Mouse (Mus musculus): Measurements from ENCODE around the gene Mpz.
A peak's percentile ranks its signal among the peaks of the same experiment; 100 is the strongest.

Mpz gene

DNA sequence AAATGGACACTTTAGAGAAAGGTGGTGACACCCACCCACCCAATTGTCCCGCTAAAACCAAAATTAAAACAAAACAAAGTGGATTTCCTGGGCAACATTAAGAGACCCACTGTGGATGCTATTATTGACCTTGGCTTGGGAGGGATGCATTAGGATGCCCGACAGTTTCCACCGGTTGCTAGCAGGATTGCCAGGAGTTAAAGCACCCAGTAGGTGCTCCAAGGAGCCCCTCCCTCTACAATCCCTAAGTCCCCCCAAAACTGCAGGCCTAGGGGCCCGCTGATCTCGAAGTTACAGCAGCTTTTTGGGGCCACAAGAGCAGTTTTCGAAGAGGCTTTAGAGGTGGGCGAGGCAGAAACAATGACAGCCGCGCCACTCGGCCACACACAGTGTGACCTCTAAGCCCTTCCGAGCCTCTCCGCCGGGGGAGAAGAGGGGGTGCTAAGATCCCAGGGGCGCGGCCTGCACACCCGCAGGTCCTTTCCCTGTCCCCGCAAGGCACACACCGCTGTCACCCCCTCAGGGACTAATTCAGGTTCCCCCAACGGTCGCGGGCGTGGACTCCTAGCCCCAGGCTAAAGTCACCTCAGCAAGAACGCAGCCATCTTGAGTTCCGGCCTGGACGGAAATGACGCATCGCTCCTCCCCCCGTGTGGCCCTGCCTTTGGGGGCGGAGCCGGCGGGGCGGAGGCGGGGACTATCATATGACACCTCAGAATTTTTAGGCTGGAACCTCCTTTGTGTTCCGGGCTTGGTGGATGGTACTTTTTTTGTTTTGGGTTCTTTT, at the start of gene Mpz, which contains the start of gene Sdhc:
TSS of gene Mpz (plus strand) at position 738 of the 787 bp plus-strand sequence.
TSS of gene Sdhc (minus strand) at position 630 of the 787 bp plus-strand sequence.
- peak; percentile 96 for DNase-seq (ENCODE audit: low spot score)

GRCm38 (mm10) chr1:171101033-171101432, 49.5 kb upstream of the Mpz start:
- DNase-seq (ENCODE audit: low spot score), result no peak

DNA sequence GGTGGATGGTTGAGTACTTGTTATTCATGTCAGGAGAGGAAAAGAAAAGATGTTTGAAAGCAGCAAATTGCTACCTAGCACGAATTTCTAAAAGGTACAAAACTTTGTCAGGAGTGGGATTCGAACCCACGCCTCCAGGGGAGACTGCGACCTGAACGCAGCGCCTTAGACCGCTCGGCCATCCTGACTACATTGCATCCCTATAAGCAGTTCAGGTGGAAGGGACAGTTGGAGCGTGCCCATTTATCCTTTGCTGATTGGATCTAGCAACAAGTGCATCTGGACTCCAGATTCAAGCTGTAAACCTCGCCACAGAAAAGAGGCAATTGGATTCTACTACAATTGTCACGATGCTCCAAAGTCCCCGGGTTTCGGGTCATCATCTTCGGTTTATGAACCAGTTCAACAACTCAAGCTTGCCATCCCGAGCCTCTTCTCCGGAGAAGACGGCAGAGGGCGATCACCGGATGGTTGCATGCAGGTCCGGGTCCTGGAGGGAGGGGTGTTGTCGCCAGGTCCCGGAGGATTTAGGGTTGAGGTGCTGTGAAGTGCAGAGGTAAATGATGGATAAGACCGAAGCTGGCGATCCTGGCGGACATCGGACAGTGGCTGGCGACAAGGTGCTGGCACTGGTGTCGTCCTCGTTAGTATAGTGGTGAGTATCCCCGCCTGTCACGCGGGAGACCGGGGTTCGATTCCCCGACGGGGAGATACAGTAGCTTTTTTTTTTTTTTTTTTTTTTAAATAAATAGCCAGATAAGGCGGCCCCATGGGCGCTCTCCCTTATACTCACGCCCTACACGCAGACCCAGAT, 48.6 kb upstream of the Mpz start:
- DNase-seq (ENCODE audit: low spot score), result peak; percentile 91

GRCm38 (mm10) chr1:171102547-171103177, 47.8 kb upstream of the Mpz start:
- peak; percentile 91 for DNase-seq (ENCODE audit: low spot score)

DNA sequence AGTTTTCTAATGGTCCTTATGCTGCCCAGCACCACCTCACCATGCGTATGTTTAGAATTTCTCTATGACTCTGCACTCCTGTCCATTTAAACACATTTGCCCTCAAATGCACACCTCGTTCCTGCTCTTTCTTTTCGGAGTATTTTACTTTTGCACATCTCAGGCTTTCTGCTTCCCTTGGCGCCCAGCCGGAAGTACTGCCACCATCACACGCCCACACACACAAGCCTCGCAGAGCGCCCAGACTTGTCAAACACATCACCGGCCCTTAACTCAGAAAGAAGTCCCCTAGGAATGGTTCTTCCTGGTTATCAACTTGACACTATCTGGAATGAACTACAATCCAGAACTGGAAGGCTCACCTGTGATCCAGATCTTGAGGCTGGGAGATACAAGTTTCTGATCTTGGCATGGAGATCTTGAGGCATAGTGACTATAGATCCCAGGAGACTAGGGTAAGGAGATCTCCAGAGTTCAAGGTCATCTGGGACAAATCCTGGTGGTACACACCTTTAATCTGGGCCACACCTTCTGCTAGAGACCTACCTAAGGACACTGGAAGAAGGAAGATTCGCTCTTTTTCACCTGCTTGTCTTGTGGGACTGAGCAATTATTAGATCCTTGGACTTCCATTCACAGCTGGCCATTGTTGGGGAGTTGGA, 47.2 kb upstream of the Mpz start:
- DNase-seq (ENCODE audit: low spot score), result peak; percentile 47

GRCm38 (mm10) chr1:171105226-171105625, 45.3 kb upstream of the Mpz start:
- no peak for DNase-seq (ENCODE audit: low spot score)

- DNase-seq (ENCODE audit: low spot score), result no peak
Observed at GRCm38 (mm10) chr1:171109620-171110019, 40.9 kb upstream of the Mpz start.

GRCm38 (mm10) chr1:171110659-171111019, 39.9 kb upstream of the Mpz start:
- DNase-seq (ENCODE audit: low spot score), result no peak

DNA sequence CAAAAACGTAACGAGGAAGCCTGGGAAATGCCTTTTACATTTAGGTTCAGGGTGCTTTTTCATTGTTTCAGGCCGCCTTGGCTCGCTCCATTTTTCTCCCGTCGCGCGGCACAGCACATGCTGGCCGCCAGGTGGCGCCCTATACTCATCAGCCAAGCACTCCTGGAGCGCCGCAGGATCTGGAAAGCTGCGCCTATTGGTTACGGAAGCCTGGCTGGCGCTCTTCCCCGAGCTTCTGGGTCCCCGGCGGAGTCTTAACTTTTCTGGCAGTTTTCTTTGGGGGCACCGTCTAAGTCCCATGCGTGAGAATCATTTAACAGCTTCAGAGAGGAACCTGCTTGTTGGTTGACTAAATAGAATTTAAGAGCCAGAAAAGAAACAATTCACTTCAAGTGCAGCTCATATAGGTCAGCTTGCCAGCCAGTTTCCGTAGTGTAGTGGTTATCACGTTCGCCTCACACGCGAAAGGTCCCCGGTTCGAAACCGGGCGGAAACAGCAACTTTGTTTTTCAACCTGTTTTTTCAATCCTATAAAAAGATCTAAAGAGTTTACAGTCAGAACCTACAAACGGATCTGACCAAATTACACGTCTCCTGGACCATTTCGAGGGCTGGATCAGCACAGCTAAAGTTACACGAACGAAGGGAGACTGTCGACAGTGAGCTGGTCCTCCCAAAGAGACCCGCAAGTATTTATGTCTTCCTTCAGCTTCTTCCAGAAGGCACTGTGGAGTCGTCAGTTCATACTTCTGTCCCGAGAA, 39.3 kb upstream of the Mpz start:
- DNase-seq (ENCODE audit: low spot score), result peak; percentile 98

- peak; percentile 40 for DNase-seq (ENCODE audit: low spot score)
Observed at GRCm38 (mm10) chr1:171111781-171112575, 38.5 kb upstream of the Mpz start.

DNA sequence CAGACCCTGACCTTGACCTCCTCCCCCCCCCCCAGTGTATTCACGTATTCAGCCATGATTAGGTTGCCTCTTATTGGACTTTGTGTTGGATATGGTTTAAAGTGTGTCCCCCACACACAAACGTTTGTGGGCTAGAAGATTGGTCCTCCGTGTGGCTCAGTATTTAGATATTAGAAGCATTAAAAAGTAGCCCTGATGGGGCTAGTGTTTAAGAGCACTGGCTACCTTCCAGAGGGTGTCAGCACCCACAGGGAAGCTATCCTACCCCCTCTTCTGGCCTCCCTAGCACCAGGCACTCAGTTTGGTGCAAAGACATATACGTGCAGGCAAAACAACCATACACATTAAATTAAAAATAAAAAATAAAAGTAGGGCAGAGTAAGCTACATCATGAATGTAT, 37.5 kb upstream of the Mpz start:
- no peak for DNase-seq (ENCODE audit: low spot score)

GRCm38 (mm10) chr1:171113873-171114299, 36.6 kb upstream of the Mpz start, which contains the start of gene Cfap126:
Gene Cfap126, plus strand, starts transcription at chr1:171113918.
- peak; percentile 68 for DNase-seq (ENCODE audit: low spot score)

GRCm38 (mm10) chr1:171116280-171116679, 34.2 kb upstream of the Mpz start:
- no peak for DNase-seq (ENCODE audit: low spot score)

DNA sequence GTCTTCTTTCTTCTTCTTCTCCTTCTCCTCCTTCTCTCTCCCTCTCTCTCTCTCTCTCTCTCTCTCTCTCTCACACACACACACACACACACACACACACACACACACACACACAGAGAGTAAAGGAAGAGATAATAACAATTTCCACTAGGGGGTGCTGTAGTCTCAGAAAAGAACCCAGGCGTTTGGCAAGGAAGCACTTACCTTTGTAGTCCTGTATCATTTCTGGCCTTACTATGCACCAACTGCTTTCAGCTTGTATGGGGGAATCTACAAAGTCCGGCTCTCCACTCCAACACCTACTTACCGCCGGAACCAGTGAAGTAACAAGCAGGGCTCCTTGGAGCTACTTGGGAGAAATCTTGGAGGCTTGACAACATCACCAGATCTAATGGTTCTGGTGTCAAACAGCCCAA, 32.2 kb upstream of the Mpz start:
- DNase-seq (ENCODE audit: low spot score), result peak; percentile 71

DNA sequence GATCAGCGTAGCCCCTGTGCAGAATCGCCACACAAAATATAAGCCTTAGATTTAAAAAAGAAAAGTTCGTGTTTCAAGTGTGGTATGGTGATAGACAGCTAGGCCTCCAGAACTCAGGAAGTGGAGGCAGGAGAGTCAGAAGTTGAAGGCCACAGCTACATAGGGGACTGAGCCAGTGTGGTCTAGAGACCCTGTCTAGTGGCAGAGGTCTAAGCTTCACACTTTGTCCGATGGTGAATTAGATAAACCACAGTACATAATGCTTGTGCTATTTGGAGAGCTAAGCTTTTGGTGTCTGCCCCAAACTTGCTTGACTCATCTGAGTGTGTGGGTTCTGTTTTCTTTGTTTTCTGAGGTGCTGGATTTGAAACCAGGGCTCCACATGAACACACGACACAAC, 31.5 kb upstream of the Mpz start:
- DNase-seq (ENCODE audit: low spot score), result no peak

- no peak for DNase-seq (ENCODE audit: low spot score)
Observed at GRCm38 (mm10) chr1:171119405-171119804, 31.1 kb upstream of the Mpz start.

DNA sequence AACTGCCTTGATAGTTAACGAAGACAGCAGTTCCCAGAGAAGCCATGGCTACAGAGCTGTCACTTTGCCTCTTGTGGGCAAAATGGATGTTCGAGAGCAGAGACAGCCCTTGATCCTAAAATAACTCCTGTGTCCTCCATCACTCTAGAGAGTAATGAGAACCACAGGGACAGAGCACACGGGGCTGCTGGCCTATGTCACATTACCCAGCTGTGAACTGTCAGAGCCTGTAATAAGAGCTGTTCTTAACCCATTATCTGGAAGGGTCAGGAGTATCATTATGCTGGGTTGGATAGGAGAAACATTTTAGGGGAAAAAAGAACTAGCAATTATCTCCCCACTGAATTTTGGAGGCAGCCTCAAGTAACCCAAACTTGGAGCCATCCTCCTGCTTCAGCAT, 29.6 kb upstream of the Mpz start:
- no peak for DNase-seq (ENCODE audit: low spot score)

GRCm38 (mm10) chr1:171121839-171122238, 28.7 kb upstream of the Mpz start:
- DNase-seq (ENCODE audit: low spot score), result no peak

GRCm38 (mm10) chr1:171122932-171123331, 27.6 kb upstream of the Mpz start:
- no peak for DNase-seq (ENCODE audit: low spot score)

- no peak for DNase-seq (ENCODE audit: low spot score)
Observed at GRCm38 (mm10) chr1:171124398-171124797, 26.1 kb upstream of the Mpz start.

All from layer of hippocampus, adult 11-12 months (tissue).